Mouse (Mus musculus): Measurements from ENCODE around the gene Trmt10b.

GRCm38 (mm10) chr4:45259232-45259832, 37.6 kb upstream of the Trmt10b start:
- TF ChIP-seq CTCF (IDR thresholded peaks at IDR 0.05; ENCODE audit: low read depth) = no peak
- TF ChIP-seq EP300 (IDR thresholded peaks at IDR 0.05; ENCODE audit: low read depth) = no peak

Measured in liver, embryonic 14.5 days (tissue).